Mouse (Mus musculus) right cerebral cortex, postnatal 10 days (tissue): Measurements from ENCODE around the gene Ftsj3.
"Not testable (repeated sequence)": the region's sequence is repeated elsewhere in the genome, so short reads cannot be mapped to it uniquely, and the experiment has no call there.

ENCODE experiments used
- DNase-seq, 2 experiments: peaks; one replicate each; pipeline ENCODE4 v3.0.0; 2021; ENCODE audit warnings: low spot score in 2 of 2

Gene Ftsj3

DNA sequence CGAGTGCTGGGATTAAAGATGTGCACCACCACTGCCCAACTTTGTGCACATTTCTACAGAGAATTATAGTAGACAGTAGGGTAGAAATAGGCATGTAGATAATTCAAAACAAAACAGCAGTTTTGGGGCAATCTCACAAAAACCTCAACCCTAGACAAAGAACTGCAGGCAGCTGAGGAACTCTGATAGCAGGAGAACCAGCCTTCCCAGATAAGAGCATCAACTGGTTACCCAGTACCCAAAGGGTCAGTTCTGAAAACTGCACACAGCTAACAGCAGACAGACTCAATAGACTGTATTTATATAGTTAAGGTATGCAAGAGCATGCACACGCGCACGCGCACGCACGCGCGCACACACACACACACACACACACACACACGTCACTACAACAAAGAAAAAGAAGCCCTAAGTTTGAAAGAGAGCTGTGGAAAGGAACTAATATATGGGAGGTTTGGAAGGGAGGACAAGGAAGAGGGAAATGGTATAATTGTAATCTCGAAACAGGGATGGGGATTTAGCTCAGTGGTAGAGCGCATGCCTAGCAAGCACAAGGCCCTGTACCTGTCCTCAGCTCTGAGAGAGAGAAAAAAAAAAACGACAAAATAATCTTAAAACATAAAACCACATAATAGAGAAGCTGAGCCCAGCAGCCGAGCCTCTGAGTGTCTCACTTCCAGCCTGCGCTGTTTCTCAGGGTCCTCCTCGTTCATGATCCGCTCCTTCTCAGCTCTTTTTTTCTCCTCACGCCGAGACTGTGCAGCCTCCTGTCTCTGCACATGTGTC is 54.3 kb downstream of the Ftsj3 start:
- no peak for DNase-seq

- no peak for DNase-seq
These were observed 55.1 kb downstream of the Ftsj3 start for GRCm38 (mm10) chr11:106200756-106201155.

DNA sequence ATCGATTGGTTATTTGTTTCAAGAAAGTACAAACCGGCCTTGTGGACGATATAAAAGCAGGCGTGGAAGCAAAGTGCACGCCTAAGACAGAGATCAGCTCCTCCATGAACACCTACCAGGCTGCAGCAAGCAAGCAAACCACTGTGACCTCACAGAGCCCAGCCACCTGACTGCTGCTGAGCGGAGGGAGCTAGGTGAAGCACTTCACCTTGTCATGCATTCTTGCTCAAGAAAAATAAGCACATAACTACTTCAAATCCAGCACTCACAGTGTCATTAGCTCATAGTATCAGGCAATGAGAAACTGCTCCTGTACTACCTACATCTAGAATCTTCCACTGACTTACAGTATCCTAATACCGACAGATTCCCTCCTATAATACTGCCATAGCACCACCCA is 55.9 kb downstream of the Ftsj3 start:
- DNase-seq, result not testable (repeated sequence)
